23 mouse cellular contexts compared by ENCODE assay signal in the genomic region with DNA sequence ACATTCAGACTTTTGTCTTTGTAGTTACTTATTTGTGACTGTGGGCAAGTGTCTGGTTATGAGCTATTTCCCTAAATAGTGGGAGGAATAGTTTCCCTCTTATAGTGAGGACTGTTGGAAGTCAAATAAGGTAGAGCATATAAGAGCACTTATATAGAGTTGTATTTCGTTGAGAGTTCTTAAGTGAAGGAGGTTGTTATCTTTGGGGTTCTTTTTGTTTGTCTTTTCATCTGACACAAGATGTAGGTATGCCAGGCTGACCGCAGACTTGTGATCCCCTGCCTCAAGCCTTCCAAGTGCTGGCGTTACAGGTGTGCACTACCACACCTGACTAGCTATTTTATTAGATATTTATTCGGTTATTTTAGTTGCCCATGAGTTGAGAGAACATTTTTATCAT.
"Had no signal": no experiment of that assay in that cellular context is flagged by ENCODE, and none has a peak within 500 bp of the region (broad histone marks: within the 10 kb centered on the region; RNA-seq: fewer than 3 reads in every experiment).

No protein-coding gene starts in this region.

- H3K9me3 ChIP-seq: limb, embryonic 15.5 days; megakaryocyte, embryonic 14.5 days; neural tube, embryonic 15.5 days had no signal

- H3K4me2 ChIP-seq: limb, embryonic 12.5 days; limb, embryonic 15.5 days; liver, embryonic 11.5 days; midbrain, embryonic 11.5 days; neural tube, embryonic 12.5 days; neural tube, embryonic 15.5 days had no signal

- H3K27ac ChIP-seq: hindbrain, postnatal 0 days; limb, embryonic 12.5 days; limb, embryonic 15.5 days; liver, embryonic 14.5 days; neural tube, embryonic 12.5 days; stomach, postnatal 0 days had no signal

- ATAC-seq: inflammation-experienced regulatory T-cells, adult 6 months; intestine, embryonic 16.5 days; liver, postnatal 0 days had no signal

- H3K27me3 ChIP-seq: limb, embryonic 12.5 days; limb, embryonic 15.5 days; megakaryocyte, embryonic 14.5 days; neural tube, embryonic 12.5 days; neural tube, embryonic 15.5 days had no signal

- H3K4me1 ChIP-seq: limb, embryonic 12.5 days; limb, embryonic 15.5 days had no signal

- DNase-seq: kidney, adult 18-20 months; kidney, adult 9 months; kidney, postnatal 14 days; left cerebral cortex, postnatal 4 days; liver, postnatal 0 days; right cerebral cortex, adult 18-20 months; right cerebral cortex, postnatal 14 days; right cerebral cortex, postnatal 4 days; thymus, adult 2 months; thymus, postnatal 14 days; thymus, postnatal 4 days had no signal

- H3K36me3 ChIP-seq: limb, embryonic 15.5 days; neural tube, embryonic 12.5 days; neural tube, embryonic 15.5 days had no signal

- H3K9ac ChIP-seq: limb, embryonic 12.5 days; limb, embryonic 15.5 days; liver, embryonic 14.5 days; liver, postnatal 0 days; neural tube, embryonic 12.5 days; neural tube, embryonic 15.5 days had no signal

- H3K4me3 ChIP-seq: limb, embryonic 12.5 days; limb, embryonic 15.5 days; megakaryocyte, embryonic 14.5 days; neural tube, embryonic 12.5 days; neural tube, embryonic 15.5 days had no signal
